Comparison of ENCODE assay signal across 9 mouse cellular contexts in the genomic region with DNA sequence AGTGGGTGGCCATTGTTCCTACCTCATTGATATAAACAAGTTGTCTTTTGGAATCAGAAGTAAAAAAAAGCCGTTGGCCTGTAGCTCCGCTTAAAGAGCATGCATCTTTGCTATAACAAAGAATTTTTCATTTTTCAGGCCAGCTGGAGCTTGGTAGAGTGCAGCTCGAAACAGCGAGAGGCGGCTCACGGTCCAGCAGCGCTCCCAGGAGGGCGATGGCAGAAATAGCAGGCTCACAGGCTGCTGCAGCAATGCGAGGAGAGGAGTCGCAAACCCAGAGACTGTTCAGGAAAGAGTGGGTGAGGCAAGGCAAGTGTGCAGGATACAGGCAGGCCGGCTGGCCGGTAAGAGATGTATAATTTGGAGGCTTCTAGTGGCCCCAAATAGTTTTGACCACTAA. TPM values are rescaled to one million over a fixed set of nuclear protein-coding genes. Genes with fewer than 3 reads are reported as not detected.
DNase-seq lines count a peak whose midpoint lies in the region; ATAC-seq and TF ChIP-seq lines count a peak whose summit lies in the region.
"Had no signal": no experiment of that assay in that cellular context is flagged by ENCODE, and none has a peak within 500 bp of the region (broad histone marks: within the 10 kb centered on the region; RNA-seq: fewer than 3 reads in every experiment).

No protein-coding gene starts in this region.

- H3K27ac ChIP-seq in layer of hippocampus, adult 2 months, result no peak overlapping the region
- H3K27ac ChIP-seq in lung, postnatal 0 days (ENCODE audit: low read length), result no peak overlapping the region

- H3K4me2 ChIP-seq in lung, postnatal 0 days (replicated peaks; ENCODE audit: low read depth, low read length), result no peak overlapping the region

- H3K9ac ChIP-seq in lung, postnatal 0 days (replicated peaks; ENCODE audit: low read depth), result no peak overlapping the region

- H3K4me1 ChIP-seq in lung, adult 2 months (ENCODE audit: control insufficient read depth, insufficient read depth, low read length), result no peaks in the 10 kb centered on the region; the same call in 1 of the 2 replicates
- H3K4me1 ChIP-seq in lung, postnatal 0 days (ENCODE audit: insufficient read depth, low read depth, low read length), result no peaks in the 10 kb centered on the region
- H3K4me1 ChIP-seq: megakaryocyte, embryonic 14.5 days had no signal

- no peak for TF ChIP-seq EP300 in lung, postnatal 0 days (IDR thresholded peaks at IDR 0.05)

- no peaks in the 10 kb centered on the region for H3K9me3 ChIP-seq in lung, postnatal 0 days (ENCODE audit: low read length)
- H3K9me3 ChIP-seq: megakaryocyte, embryonic 14.5 days had no signal

- whole genome bisulfite sequencing in lung, adult 2 months, result 19% methylated on average over 12 of the region's 12 CpGs
- WGBS in lung, postnatal 0 days, result 20% methylated on average over 12 of the region's 12 CpGs

- peak; percentile 43; the same call in 1 of the 2 replicates for TF ChIP-seq CTCF in lung, adult 2 months (IDR thresholded peaks at IDR 0.05; ENCODE audit: insufficient read depth, low read length)
- peak; percentile 98 for TF ChIP-seq CTCF in layer of hippocampus, adult 2 months (conservative IDR thresholded peaks at IDR 0.05)
- TF ChIP-seq CTCF in lung, postnatal 0 days (IDR thresholded peaks at IDR 0.05), result peak; percentile 82

- H3K27me3 ChIP-seq in lung, postnatal 0 days (replicated peaks; ENCODE audit: insufficient read depth, low read length), result no peaks in the 10 kb centered on the region
- H3K27me3 ChIP-seq: megakaryocyte, embryonic 14.5 days had no signal

- peak; percentile 52 for ATAC-seq in lung, postnatal 0 days
- no peak for ATAC-seq in inflammation-experienced regulatory T-cells, adult 6 months

- no peak overlapping the region for H3K4me3 ChIP-seq in lung, adult 2 months (replicated peaks; ENCODE audit: extremely low read depth, low read depth, low read length)
- 0 out of 2 replicates have a peak overlapping the region, but pooled peaks have one; percentile 22 for H3K4me3 ChIP-seq in layer of hippocampus, adult 2 months
- no peak overlapping the region for H3K4me3 ChIP-seq in lung, postnatal 0 days (ENCODE audit: low read depth, low read length)
- H3K4me3 ChIP-seq: megakaryocyte, embryonic 14.5 days had no signal

- no peak for DNase-seq in lung, adult 2 months
- DNase-seq in lung, postnatal 25 days (ENCODE audit: low spot score), result no peak
- peak; percentile 79 to 83 for DNase-seq in cerebellum, postnatal 14 days
- DNase-seq in frontal cortex, postnatal 36 days (ENCODE audit: low spot score in 2 of 2), result peak; percentile 64 to 78
- peak; percentile 70 to 72 for DNase-seq in layer of hippocampus, adult 2 months (ENCODE audit: low spot score in 2 of 2)
- DNase-seq in lung, postnatal 0 days (ENCODE audit: low spot score), result peak; percentile 32
- DNase-seq in right cerebral cortex, adult 2 months (ENCODE audit: low spot score in 2 of 2), result peak; percentile 58 to 76

- no peak for TF ChIP-seq POLR2A in lung, adult 2 months (IDR thresholded peaks at IDR 0.05; ENCODE audit: borderline replicate concordance, extremely low read depth, low read depth, low read length)

- no peaks in the 10 kb centered on the region for H3K36me3 ChIP-seq in lung, postnatal 0 days (ENCODE audit: insufficient read depth, low read length)

RNA-seq across cellular contexts. Expression of gene Neil3, which starts 42.0 kb away (rescaled TPM):
- polyA plus RNA-seq in lung, adult 2 months (2012; rRNA removed), result 0.20 and 0.41 TPM in 2 replicates
- total RNA-seq in layer of hippocampus, adult 2 months (2021), result under 1 TPM; 0.15 to 0.20 TPM
- 2.5 and 3.1 TPM in 2 replicates for polyA plus RNA-seq in lung, postnatal 0 days (2015; fragmentation: Nextera tagmentation; extraction: Ambion mirVana)
- 10 to 100 TPM in 1 of 3 experiments, 1 to 10 TPM in 2; 3.0 to 26.0 (median 3.5) TPM for polyA plus RNA-seq in inflammation-experienced regulatory T-cells, adult 6 months (2017; shearing (Covaris generic))

Comparison
In these comparisons a context has a peak if more than half of its experiments do, and no peak if none do; other contexts are left out.
1. DNase-seq: peak in cerebellum, postnatal 14 days (2 of 2), frontal cortex, postnatal 36 days (2 of 2), layer of hippocampus, adult 2 months (2 of 2), lung, postnatal 0 days (single experiment) and right cerebral cortex, adult 2 months (2 of 2); none in lung, adult 2 months (single experiment) and lung, postnatal 25 days (single experiment).
2. CTCF ChIP-seq: peak in every context shown above with its lines; median percentile 98 in layer of hippocampus, adult 2 months; 82 in lung, postnatal 0 days; 43 in lung, adult 2 months.